Mouse (Mus musculus) neural tube, embryonic 10.5 days (tissue): ENCODE results near the gene 1700029H14Rik.

Experiments
- DNase-seq: peaks from one replicate; pipeline ENCODE4 v3.0.0-alpha.2; 2017; ENCODE audit warnings: low spot score; ENCODE audit errors: extremely low spot score

The 1700029H14Rik gene

DNA sequence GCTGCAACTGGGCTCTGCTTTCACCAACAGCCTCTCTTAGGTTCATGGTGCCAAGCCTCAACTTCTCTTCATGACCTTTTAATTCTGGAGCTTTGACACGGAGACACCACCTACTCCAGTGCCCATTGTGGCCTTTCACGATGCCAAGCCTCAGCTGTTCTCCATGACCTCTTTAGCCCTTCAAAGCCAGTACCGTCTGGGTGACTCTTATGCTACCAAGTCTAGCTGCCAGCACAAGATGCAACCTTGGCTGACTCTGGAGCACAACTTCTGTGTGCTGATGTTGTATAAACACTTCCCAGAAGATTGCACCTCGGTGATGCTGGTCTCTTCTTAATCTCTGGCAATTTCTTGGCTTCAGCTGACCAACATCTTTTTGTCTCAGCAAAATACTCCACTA is 15.8 kb downstream of the 1700029H14Rik start:
- no peak for DNase-seq

DNA sequence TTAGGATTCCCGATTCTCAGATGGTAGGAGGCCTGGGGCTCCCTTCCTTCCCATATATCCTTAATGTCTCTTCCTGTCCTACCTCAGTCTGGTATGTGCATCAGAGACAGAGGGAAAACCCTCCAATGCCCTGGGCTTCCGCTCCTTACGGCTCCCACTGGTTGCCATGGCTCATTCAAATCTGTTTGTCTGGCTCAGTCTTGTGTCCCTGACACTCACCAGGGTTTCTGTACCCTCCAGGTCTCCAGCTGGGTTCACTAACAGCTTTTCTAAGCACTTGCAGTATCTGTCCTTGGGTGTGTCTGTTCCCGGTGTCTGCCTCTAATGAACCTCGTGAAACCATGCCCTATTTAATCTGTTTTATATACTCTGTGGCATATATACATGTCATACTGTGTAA is 20.7 kb downstream of the 1700029H14Rik start:
- DNase-seq, result no peak

DNA sequence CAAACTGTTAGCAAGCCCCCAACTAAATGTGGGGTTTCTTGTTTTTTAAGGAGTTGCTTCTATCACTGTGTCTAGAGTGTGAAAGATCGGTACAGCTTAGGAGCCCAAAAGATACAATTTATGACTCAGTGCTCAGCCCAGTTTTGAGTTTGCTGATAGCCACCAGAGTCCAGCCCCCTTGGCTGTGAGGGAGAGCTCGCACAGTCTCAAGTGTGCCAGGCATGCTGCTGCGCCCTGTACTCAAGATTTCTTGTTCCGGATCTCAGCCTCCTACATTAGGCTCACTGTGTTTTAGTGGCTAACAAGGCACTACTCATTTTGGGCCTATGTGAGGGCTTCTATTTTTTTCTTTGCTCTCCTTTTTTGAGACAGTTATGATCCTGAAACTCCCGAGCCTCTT is 22.1 kb downstream of the 1700029H14Rik start:
- no peak for DNase-seq

DNA sequence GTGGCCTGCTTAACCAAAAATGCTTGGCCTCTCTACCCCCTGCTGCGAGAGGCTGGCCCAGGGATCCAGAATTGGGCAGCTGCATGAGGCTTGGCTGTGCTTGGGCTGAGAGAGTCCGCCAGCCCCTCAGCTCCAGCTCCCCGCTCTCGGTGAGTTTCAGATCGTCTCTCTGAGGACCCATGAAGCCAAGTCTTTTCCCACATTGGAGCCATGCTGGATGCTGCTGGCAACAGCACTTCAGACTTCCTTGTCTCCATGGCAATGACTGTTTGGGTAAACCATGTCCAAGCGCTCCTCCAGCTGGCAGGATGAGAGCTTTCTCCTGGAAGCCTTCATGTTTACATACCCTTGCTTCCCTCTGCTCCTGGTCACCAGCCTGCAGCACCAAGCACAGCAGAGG is 23.4 kb downstream of the 1700029H14Rik start:
- DNase-seq, result no peak

DNA sequence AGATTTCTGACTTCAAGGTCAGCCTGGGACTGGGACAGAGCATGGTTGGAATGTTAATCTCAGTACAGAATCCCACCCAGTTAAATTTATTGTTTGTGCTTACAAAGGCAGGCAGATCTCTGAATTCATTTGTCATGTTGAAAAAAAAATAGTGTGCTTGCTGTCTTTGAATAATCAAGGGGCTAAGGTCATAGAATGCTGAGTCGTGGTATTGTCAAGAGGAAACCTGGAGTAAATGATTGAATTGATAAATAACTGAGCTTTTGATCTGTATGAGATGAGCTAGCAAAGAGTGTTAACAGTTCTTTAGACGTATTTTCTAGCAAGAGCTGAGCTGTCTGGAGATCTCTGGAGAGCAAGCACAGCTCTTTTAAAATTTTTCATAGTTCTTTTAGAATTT is 25.2 kb downstream of the 1700029H14Rik start:
- DNase-seq, result no peak

DNA sequence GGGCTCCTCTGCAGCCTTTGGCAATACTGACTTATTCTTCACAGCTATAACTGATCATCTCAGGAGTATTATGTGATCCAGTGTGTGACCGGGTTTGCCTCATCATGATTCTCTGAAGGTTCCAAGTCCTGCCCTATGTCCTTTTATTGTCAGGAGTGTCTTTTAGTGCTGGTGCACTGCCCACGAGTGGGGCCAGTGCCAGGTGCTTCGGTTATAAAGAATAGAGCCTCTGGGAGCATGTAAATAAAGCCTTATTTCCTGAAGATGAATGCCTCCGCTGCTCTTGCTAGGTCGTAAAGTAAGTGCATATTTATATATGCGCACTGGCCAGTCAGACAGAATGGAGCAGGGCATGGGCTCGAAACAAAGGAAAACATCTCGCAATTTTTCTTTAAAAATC is 29.1 kb downstream of the 1700029H14Rik start:
- DNase-seq, result no peak

DNA sequence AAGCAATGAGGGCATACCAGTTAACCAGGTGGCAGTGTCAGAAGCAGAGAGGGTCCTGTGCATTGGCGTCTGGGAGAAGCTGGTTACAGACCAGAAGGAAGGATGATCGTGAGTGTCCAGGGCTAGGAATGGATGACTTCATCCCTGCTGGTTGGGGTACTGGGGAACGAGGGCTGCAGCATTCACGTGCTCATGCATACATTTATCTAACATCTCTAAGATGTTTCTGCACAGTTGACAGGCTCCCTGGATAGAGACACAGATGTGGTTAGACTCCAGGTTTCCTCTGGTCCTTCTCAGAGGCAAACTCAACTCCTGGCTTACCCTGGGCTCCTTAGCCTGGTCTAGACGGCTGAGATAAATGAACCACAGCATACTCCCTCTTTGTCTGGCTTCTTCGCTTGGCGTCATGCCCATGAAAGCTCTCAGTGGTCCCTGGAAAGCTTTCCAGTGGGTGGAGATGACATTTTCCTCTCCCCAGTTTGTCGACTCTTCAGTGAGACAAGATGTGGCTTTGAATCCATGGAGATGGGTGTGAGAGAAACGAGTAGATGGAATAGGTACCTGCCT is 30.6 kb downstream of the 1700029H14Rik start:
- no peak for DNase-seq

DNA sequence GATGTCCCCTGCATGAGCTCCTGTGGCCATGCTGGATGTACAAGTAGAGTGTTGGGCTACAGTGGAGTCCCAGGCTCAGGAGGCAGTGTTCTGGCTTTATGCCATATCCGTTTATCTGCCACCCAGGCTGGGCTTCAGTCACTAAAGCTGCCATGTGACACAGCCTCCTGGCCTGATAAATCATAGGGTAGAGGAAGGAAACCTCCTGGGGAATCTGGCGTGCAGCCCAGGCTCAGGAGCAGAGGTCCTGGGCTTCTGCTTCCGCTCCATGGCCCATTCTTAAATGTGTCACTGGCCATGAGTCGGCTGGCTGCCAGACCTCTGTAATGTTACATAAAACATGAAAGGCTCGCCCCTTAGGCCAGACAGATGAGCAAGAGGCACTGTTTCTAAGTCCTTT is 31.3 kb downstream of the 1700029H14Rik start:
- DNase-seq, result no peak

DNA sequence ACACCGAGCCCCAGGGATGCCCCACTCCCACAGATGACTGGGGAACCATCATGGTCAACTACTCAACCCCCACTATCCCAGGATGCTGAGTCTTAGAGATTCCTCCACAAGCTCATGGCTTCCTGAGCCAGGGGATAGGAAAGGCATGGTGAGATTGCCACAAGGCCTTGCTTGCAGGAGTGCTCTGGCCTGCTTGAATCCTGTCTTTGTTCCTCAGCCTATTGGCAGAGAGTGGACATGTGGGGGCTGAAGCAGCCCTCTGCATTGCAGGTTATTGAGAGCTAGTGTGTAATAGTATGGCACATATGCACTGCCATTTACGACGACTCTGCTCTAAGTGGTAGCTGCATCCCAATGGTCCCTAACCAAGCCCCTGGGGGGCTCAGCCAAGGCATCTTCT is 31.9 kb downstream of the 1700029H14Rik start:
- no peak for DNase-seq

DNA sequence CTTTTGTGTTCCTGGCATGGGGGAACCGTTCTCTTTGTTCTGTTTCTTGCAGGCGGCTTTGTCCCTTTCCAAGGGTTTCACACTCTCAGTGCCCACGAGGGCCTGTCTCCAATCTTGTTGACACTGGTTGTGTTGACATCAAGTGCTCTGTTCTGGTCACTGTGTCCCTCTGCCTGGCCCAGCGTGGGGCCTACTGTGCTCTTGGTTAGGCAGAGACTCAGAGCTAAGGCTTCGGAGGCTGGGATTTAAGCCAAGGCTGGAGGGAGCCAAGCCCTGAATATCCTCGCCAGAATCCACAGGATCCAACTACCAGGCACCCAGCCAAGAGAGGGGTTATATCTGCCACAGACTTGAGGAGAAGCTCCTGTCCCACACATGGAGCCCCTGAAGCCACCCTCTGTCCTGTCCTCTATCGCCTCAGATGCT is 32.4 kb downstream of the 1700029H14Rik start:
- DNase-seq, result no peak

DNA sequence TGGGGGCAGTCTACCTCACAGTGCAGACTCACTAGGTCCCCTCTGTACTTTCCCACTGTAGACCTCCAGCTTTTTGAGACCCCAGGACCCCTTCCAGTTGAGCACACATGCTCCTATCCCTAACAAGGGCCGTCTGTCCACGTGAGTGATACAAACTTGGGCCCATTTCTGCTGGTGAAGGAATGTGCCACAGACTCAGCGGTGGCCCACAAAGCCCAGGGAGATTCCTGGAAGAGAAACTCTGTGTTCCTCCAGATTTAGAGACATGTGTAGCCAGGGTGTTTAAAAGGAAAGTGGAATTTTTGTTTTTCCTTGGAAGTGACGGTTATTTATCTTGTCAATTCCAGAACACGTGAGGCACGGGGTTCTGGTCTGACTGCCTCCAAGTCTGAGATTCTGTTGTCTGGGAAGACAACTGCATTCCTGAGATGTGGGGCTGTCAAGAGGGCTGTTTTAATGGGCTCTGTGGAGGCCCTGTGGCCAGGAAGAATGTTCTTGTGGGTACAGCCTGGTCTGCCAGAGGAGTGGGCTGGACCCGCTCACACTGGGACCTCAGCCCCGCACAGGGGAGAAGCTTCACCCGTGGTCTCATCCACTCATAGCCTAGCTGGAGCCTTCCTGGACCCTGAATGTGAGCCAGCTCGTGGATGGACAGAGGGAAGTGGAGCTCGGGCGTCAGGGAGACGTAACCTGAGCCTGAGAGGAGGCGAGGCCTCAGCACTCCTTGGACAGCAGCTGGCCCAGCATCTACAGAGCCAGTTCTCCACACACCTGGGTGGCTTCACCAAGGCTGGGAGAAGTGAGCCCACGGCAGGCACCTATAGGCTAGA is 33.0 kb downstream of the 1700029H14Rik start:
- no peak for DNase-seq

DNA sequence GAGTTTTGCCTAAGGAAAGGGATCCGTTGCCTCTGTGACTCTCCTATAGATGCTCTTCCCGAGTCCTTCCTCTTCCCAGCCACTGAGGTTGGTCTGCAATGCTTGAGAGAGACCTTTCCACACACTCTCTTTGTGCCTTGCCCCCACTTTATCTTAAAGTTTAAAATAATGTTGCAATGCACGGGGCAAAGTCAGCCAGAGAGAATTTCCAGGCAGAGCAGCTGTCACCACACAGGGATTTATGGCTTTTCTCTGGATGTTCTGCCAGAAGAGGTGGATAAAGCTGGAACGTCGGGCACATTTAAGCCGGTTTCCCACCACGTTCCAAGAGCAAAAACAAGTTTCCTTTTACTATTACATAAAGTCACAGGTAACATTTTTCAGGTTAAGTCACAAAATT is 40.9 kb downstream of the 1700029H14Rik start:
- no peak for DNase-seq

DNA sequence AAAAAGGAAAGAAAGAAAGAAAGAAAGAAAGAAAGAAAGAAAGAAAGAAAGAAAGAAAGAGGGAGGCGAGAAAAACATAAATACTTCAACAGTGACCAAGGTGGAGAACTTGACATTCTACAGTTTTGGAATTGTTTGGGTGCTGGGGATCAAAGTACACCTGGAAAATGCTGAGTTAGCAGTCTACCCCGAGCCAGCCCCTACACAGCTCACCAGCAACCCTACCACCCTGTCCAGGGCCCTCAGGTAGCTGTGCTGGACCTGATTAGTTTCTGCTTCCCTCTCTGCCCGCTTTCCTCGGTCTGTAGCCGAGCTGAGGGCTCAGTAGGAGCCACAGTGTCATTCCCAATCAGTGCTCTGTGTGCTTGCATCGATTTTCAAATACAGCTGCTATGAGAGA is 41.9 kb downstream of the 1700029H14Rik start:
- no peak for DNase-seq

DNA sequence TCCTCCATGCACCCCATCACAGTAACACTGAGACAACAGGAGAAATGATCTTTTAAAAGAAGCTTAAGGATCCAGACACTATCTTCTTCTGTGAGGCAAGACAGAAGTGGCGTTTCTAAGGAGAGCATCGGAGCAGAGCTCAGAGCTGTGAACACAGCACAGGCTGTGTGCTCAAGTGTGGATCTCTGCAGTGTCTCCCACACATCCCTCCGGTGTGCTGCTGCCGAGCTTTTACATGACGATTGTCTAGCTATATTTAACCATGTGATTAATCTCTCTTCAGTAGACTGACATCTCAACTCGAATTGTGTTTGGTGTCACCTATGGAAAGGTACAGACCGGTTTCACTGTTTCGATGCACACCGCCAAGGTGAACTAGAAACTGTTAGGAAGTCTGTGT is 42.8 kb downstream of the 1700029H14Rik start:
- no peak for DNase-seq

DNA sequence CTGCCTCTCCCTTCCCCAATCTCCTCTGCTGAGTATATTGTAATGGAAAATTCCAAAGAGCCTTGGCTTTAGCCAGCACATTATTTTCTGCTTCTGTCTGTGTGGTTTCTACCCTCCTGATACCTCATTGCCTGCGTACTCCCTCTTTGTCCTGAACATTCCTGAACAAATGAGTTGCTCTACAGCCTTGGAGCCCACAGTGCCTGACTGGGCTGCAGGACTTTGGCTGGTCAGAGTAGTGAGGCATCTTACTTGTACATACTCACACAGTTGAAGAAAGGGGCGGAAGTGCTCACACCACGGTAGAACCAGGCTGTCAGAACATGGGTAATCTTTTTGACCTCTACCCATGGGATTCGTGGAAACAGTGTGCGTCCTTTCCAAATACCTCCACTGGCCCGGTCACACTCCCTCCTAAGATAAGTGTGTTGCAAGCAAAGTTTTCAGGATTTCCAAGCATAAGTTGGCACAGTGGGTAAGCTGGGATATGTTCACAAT is 44.9 kb downstream of the 1700029H14Rik start:
- DNase-seq, result no peak

DNA sequence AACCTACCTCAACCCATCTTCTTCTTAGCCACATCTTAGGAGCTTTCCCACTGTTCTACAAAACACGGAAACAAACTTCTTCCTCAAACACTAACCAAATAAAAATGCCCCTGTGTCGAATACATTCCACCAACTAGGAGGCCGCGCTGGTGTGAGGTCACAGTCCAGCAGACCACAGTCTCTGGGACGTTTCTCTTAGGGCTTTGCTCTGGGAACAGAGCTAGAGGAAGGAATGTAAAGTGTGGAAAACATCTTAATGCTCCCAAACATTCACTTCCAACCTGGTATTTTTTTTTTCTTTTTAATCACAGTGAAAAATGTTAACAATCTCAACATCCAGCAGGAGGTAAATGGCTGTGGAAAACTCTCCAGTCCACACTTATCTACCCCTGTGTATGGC is 45.5 kb downstream of the 1700029H14Rik start:
- DNase-seq, result no peak

DNA sequence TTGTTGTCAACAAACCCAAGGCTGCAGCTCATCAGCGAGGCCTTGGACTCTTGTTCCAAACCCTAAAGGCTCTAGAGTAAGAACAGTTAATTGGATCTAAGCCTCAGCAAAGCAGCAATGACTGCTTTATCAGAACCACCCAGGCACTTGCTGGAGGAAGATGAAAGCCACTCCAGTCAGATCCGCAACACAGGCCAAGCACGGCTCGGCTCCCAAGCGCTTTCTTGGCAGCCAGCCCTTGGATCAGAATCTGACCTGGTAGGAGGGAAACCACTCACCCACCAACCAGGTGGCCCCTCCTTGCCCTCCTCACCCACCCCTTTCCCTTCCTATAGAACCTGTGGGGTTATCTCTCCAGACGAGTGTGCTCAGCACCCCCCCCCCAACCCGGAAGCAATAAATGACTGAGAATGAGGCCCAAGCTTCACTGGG is 46.2 kb downstream of the 1700029H14Rik start:
- DNase-seq, result no peak

DNA sequence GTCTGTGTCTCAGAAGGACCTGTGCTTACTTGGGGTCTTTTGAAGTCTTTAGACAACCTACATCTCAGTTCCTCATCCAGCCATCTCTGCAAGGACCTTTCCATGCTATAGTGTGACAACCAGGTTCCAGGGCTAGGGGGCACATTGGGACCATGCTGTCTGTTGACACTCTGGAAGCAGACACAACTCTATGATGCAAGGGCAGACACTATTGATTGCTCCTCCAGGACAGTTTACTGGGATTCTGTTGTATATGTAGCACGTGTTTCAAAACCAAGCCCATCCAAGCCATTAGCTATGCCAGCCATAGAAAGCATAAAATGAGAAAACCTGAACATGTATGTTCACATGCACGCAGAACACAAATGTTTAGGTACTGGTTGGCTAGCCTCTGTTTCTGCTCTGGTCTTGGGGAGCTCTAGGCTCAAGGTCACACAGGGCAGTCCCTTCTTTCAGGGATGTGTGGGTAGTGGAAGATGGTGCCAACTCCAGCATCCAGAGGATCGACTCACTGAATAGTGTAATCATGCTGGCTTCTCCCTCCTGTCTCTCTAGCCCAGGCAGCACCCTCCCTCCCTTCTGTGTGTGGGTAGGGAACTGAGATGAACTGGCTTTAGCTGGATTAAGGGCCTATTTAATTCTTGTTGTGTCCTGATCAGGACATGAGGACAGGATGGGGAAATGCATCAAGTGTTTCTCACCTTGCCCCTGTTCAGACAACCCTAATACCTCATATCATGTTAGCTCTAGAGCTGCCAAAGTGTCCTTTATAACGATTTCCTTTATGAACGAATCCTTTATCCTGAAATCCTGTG is 48.5 kb downstream of the 1700029H14Rik start:
- DNase-seq, result no peak

DNA sequence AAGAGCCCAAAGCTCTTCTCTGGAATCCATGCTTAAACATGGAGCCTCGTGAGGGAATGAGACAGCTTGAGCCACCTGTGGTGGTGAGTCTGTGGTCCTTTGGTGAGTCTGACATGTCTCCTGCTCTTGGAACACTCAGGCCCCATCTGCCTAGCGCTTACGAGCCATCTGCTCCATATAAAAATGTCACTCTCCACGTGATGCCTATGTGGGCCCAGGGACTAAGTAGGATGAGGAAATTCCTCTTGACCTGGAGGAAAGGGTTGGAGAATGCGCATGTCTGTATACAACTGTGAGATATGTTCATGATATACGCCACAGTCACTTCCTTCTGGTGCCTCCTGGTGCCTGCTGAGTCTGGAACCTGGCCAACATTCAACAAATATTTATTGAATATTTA is 49.6 kb downstream of the 1700029H14Rik start:
- DNase-seq, result no peak

DNA sequence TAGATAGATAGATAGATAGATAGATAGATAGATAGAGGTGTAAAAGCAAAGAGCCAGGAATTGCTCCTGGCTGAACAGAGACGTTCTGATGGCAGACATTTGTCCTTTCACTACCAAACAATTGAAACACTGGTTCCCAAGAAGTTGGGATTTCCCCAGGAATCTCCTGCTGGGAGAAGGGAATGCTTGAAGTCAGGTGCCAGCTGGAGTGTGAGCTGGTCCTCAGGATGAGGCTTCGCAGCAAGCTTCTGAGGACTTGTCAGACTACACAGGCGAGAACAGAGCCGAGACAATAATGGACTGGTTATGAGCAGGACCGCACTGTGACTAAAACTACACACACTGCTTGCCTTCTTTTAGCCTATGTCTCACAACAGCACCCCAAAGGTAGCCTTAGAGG is 50.2 kb downstream of the 1700029H14Rik start:
- no peak for DNase-seq

DNA sequence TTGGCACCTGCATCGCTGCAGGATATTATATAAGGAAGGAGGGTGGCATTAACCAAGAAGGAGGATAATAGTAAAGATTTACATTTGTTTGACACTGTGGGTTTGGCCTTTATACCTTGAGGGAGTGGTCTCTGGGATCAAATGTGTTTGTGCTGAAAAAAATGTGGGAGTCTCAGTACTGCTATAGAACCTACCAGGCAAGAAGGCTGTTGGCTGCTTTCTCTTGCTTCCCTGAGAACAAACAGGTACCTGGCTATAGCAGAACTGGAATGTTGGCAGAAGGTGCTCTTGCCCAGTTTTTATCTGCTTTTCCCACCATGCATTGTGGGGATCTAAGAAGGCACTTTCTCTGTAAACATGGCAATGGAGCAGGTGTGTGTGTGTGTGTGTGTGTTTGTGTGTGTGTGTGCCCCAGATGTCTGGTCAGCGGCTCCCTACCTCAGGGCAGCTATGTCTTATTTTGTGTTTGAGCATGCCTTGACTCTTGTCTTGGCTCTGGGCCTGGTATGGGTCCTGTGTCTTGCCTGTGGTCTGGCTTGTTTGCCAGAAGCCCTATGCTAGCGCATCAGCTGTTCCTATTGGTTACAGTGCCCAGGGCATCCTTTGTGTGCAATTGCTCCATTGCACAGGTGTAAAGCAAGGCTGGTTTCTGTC is 54.9 kb downstream of the 1700029H14Rik start:
- no peak for DNase-seq

DNA sequence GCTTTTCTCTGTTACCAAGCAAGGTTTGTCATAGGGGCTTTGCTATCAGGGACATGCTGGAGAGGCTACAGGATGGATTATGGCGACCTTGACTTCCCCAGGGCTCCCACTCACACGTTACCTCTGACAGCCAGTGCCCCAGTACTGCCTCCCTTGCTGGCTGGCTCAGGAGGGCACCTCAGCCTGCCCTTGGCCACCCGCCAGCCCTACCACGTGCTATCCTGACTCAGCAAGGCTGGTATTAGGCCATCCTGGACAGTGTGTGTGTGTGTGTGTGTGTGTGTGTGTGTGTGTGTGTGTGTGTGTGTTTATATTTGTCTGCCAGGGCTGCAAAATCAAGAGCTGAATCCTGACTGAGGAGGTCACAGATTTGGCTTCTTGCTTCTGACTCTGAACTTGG is 55.4 kb downstream of the 1700029H14Rik start:
- no peak for DNase-seq
